Mouse (Mus musculus) E14TG2a.4 (cell line): ENCODE measurements around the gene Sycn.
"Not testable (repeated sequence)": the region's sequence is repeated elsewhere in the genome, so short reads cannot be mapped to it uniquely, and the experiment has no call there.

Source experiments
- H3K27me3 ChIP-seq: 2 replicates; pipeline ENCODE4 v1.6.1; 2014; ENCODE audit warnings: low read length, control low read depth; ENCODE audit not compliant: insufficient read depth
- H3K36me3 ChIP-seq: 2 replicates; pipeline ENCODE4 v1.6.1; 2014; ENCODE audit warnings: low read length, control low read depth; ENCODE audit not compliant: insufficient read depth
- H3K4me1 ChIP-seq: replicated peaks from 2 replicates; pipeline ENCODE4 v1.6.1; 2014; ENCODE audit warnings: low read depth, low read length, control low read depth
- H3K4me3 ChIP-seq: replicated peaks from 2 replicates; pipeline ENCODE4 v1.5.1; 2014; ENCODE audit warnings: mild to moderate bottlenecking, low read length
- H3K9me3 ChIP-seq: 2 replicates; pipeline ENCODE4 v1.6.1; 2014; ENCODE audit warnings: low read length, control low read depth
- CTCF ChIP-seq: conservative IDR thresholded peaks from 2 replicates; pipeline ENCODE4 v1.5.1; 2014; ENCODE audit warnings: low read length
- NANOG ChIP-seq: IDR thresholded peaks from 2 replicates; pipeline ENCODE4 v1.6.1; 2014; ENCODE audit warnings: borderline replicate concordance, low read length, mixed read lengths
- POU5F1 ChIP-seq: IDR thresholded peaks from 2 replicates; pipeline ENCODE4 v1.6.1; 2014; ENCODE audit warnings: low read length, borderline replicate concordance

The Sycn gene

DNA sequence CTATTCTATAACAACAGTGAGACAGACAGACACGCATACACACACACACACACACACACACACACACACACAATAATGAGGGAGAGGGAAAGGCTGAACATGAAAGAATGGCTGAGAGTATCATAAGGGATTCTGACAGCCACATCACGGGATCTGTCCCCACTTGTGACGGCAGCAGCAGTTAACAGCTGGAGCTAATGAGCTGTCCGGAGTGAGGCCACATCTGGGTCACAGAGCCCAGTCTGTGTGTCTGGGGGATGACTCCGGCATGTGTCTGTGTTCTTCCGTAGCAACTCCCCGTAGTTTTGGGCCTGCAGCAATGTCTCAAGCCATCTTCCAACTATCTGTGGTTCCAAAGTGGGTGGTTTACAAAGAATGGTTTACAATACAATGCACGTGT is 8.7 kb upstream of the Sycn start:
- no peaks in the 10 kb centered on the region for H3K27me3 ChIP-seq
- peaks cover 3% of the 10 kb centered on the region; the same call in 1 of the 2 replicates for H3K9me3 ChIP-seq
- H3K4me1 ChIP-seq: peaks cover 21% of the 10 kb centered on the region
- H3K4me3 ChIP-seq: no peak overlapping the region
- no peaks in the 10 kb centered on the region for H3K36me3 ChIP-seq
- TF ChIP-seq CTCF (no peak), NANOG (no peak), POU5F1 (no peak)

DNA sequence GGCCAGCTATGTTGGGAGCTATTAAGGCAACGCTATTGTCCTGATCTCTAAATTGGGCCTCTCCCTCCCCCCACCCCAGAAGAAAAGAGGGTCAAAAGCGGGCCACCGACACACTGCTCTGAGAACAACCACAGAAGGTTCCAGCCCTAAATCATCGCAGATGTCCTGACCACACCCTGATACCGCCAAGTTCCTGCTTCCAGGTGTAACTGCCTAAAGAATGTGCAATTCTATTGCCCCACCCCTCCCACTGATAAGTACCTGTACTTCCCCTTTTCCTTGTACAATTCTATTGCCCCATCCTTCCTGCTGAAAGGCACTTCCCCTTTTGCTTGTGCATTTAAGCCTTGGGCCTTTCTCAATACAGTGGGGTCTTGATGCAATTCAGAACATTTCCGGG is 1.8 kb upstream of the Sycn start:
- H3K36me3 ChIP-seq, H3K4me3 ChIP-seq, H3K27me3 ChIP-seq, H3K9me3 ChIP-seq: not testable (repeated sequence)
- H3K4me1 ChIP-seq: peaks cover 15% of the 10 kb centered on the region

DNA sequence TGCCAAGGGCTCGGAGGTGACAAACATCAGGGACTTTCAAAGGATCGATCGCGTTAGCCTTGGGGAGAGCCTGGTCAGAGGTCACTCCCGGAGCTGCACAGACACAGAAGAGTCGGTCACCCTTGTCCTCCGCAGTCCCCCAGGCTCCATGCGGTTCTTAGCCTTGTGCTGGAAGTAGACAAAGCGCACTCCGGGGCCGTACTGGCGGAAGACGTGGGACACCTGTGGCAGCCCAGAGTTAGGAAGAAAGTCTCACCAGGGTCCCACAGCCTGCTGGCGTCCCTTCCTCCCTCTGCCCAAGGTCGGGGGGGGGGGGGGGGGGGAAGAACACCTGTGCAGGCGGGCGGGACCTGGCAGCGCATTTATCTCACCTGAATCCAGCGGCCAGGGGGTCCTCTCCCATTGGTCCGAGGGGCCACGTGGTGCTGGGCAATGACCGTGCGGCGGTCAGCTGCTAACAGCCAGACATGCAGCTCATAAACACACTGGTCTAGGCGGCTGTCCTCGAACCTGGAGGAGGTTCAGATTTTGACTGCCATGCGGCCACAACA is 3.4 kb downstream of the Sycn start:
- H3K4me1 ChIP-seq: peaks cover 60% of the 10 kb centered on the region
- no peaks in the 10 kb centered on the region for H3K36me3 ChIP-seq
- no peaks in the 10 kb centered on the region; the same call in 1 of the 2 replicates for H3K9me3 ChIP-seq
- peak overlapping the region; percentile 60 for H3K4me3 ChIP-seq
- TF ChIP-seq NANOG (no peak), CTCF (no peak), POU5F1 (no peak)
- peaks cover 45% of the 10 kb centered on the region for H3K27me3 ChIP-seq

DNA sequence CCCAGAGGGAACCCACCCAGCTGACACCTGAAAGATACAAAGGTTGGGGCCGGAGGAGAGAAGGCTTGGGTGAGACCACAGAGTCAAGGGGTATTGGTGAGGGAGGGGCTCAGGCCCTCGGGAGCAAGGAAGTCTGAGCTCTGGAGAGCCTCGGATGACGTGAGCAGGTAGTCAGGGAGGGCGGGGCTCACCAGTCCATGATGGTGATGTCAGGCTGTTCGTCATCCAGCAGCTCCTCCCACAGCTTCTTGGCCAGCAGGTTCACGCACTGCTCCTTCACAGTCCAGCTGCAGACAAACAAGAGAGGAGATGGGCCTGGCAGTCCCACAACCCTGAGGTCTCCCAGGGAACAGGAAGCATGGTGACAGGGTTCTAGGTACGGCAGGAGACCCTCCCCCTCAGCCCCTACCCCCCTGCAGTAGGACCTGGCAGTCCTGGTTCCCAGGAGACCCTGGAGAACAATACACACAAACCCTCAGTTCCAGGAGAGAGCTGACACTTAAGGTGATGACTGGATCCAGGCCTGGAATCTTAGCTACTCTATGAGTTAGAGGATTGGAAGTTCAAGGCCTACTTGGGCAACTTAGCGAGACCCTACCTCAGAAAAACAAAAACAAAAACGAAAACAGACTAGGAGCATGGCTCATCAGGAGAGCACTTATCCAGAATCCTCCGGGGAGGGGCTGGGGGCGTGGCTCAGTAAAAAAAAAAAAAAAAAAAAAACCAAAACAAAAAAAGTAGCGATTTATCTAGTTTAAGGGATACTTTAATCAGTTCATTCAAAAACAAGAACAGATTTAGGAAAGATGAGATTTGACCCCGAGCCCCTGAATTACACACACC is 4.6 kb downstream of the Sycn start:
- Histone ChIP-seq H3K4me1 (peaks cover 65% of the 10 kb centered on the region), H3K27me3 (peaks cover 45% of the 10 kb centered on the region)
- TF ChIP-seq POU5F1 (no peak), NANOG (no peak), CTCF (no peak)

DNA sequence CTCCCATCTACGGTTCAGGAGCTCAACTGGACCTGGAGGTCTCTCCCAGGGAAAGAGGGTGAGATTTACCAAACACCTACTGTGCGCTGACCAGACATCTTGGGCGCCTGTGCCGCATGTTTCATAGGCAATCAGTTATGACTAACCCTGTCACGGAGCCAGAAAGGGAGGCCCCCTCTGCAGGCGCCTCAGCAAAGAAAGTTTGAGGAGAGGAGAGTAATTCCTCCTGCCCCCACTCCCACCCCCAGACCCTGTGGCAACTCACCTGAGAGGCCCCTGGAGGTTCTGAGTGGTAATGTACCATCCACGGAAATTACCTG is 5.2 kb downstream of the Sycn start:
- Histone ChIP-seq H3K36me3 (no peaks in the 10 kb centered on the region), H3K4me1 (peaks cover 61% of the 10 kb centered on the region), H3K27me3 (peaks cover 45% of the 10 kb centered on the region), H3K9me3 (peaks cover 6% of the 10 kb centered on the region), H3K4me3 (peak overlapping the region; percentile 73; the same call in 1 of the 2 replicates)
- TF ChIP-seq NANOG: no peak
- TF ChIP-seq CTCF: 0 out of 2 replicates have a peak, but pooled peaks have one; percentile 15
- TF ChIP-seq POU5F1: no peak

More for the DNA sequence above, 4.6 kb downstream of the Sycn start:
- Histone ChIP-seq H3K36me3 (no peaks in the 10 kb centered on the region), H3K9me3 (peaks cover 6% of the 10 kb centered on the region), H3K4me3 (no peak overlapping the region; the same call in 1 of the 2 replicates)

DNA sequence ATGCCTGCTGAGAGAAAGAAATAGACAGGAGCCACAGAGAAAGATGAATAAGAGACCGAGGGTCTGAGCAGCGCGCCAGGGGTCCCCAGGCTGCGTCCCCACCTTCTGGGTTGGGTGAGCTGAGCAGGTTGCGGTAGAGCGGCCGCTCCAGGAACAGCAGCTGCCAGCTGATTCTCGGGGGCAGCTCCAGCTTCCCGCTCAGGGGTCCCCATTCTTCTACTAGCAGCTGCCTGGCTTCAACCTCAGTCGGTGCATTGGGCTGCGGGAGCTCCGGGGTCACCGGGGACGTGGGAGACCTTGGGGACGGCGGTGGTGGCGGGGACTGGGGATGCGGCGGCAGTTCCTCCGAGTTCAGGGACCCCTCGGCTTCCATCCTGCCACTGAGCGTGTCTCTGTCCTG is 6.0 kb downstream of the Sycn start:
- H3K4me1 ChIP-seq: peaks cover 59% of the 10 kb centered on the region
- TF ChIP-seq NANOG (no peak), POU5F1 (no peak), CTCF (no peak)

DNA sequence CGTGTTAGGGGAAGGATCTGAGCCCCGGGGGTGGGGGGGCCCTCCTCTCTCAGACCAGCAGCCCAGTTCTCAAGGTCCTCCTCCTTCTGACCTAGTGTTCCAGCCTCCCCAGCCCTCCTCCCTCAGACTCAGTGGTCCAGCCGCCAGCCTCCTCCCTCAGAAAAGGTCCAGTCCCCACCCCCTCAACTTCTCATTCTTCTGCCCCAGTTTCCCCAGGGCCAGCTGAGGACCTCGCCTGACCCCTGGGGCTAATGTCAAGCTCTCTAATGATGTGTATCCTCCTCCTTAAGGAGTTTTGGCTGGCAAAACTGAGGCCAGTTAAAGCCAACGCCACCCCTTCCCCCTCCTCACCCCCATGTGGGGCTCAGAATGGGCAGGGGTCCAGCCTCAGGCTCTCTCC is 6.5 kb downstream of the Sycn start, which contains the start of gene Nccrp1:
TSS of gene Nccrp1 (minus strand) at position 101 of the 400 bp plus-strand sequence.
- Histone ChIP-seq H3K4me1 (peaks cover 59% of the 10 kb centered on the region), H3K27me3 (peaks cover 45% of the 10 kb centered on the region), H3K9me3 (peaks cover 7% of the 10 kb centered on the region), H3K4me3 (peak within 1 kb of the TSS; percentile 73), H3K36me3 (no peaks in the 10 kb centered on the region)
- TF ChIP-seq POU5F1: no peak
- no peak for TF ChIP-seq CTCF
- no peak for TF ChIP-seq NANOG

More for the DNA sequence above, 6.0 kb downstream of the Sycn start:
- H3K27me3 ChIP-seq: peaks cover 45% of the 10 kb centered on the region
- H3K36me3 ChIP-seq: no peaks in the 10 kb centered on the region
- peak overlapping the region; percentile 73 for H3K4me3 ChIP-seq
- H3K9me3 ChIP-seq: peaks cover 6% of the 10 kb centered on the region

DNA sequence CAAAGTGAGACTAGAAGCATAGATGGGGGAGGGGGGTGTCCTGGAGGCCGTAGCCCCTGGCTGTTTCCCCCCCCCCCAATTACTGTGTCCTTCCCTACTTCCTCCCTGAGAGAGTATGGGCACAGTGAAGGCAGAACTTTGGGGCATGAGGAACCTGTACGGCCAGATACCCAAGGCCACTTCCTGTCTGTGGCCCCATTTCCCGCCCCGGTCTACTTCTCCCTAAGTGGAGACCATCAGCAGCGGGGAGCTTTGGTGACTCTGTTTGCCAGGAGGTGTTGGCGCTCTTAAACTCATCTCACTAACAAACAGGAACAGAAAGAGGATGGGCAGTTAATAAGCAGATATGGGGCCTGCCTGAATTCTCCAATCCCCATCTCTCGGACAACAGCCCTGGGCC is 6.9 kb downstream of the Sycn start:
- no peak for TF ChIP-seq CTCF
- TF ChIP-seq NANOG: no peak
- no peak for TF ChIP-seq POU5F1
- 0 out of 2 replicates have a peak overlapping the region, but pooled peaks have one; percentile 73 for H3K4me3 ChIP-seq
- H3K9me3 ChIP-seq: peaks cover 11% of the 10 kb centered on the region
- H3K4me1 ChIP-seq: peaks cover 59% of the 10 kb centered on the region
- peaks cover 45% of the 10 kb centered on the region for H3K27me3 ChIP-seq
- H3K36me3 ChIP-seq: no peaks in the 10 kb centered on the region

DNA sequence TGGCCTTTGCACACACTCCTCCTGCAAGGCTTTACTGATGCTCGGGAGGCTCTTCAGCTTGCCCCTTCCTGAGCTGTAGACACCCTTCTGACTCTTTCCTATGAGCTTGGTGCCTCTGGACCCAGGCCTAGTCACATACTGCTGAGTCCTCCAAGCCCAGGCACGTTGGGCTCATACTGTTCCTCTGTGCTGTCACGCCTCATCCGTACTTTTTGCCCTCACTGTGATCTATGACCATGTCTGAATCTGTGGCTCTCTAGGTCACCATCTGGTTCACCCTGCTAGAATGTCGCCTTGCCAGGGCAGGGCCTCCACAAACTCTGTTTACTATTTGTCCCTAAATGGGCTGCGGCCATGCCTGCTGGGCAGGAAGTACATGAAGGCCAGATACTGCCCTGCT is 12.4 kb downstream of the Sycn start:
- Histone ChIP-seq H3K4me3 (no peak overlapping the region), H3K9me3 (peaks cover 27% of the 10 kb centered on the region), H3K27me3 (no peaks in the 10 kb centered on the region), H3K36me3 (peaks cover 7% of the 10 kb centered on the region), H3K4me1 (peaks cover 51% of the 10 kb centered on the region)
- TF ChIP-seq NANOG: no peak
- TF ChIP-seq CTCF: no peak
- TF ChIP-seq POU5F1: no peak
